Mouse (Mus musculus): ENCODE data around the gene Ppp1r1b. TPM values are rescaled to one million over a fixed set of nuclear protein-coding genes. Genes with fewer than 3 reads are reported as not detected.
A peak's percentile ranks its signal among the peaks of the same experiment; 100 is the strongest.
"Not testable (repeated sequence)": the region's sequence is repeated elsewhere in the genome, so short reads cannot be mapped to it uniquely, and the experiment has no call there.

Ppp1r1b gene
- polyA plus RNA-seq, 1 experiment from 2014 or later = 0.18 TPM

GRCm38 (mm10) chr11:98377787-98378186 is 29.6 kb downstream of the Ppp1r1b start:
- H3K4me1 ChIP-seq (replicated peaks) = no peaks in the 10 kb centered on the region
- ATAC-seq (ENCODE audit: insufficient number of reproducible peaks, insufficient read depth, low FRiP score, low TSS enrichment, low read depth) = no peak
- WGBS = 86% methylated on average over 11 of the region's 11 CpGs
- H3K36me3 ChIP-seq = peaks cover 82% of the 10 kb centered on the region
- no peak overlapping the region for H3K4me3 ChIP-seq (replicated peaks)
- H3K27me3 ChIP-seq = no peaks in the 10 kb centered on the region; the same call in 1 of the 2 replicates
- H3K4me2 ChIP-seq = no peak overlapping the region
- no peak overlapping the region for H3K9ac ChIP-seq (replicated peaks)
- no peaks in the 10 kb centered on the region for H3K9me3 ChIP-seq
- no peak overlapping the region for H3K27ac ChIP-seq

GRCm38 (mm10) chr11:98379379-98379778 is 31.2 kb downstream of the Ppp1r1b start:
- peaks cover 67% of the 10 kb centered on the region for H3K36me3 ChIP-seq
- 86% methylated on average over 7 of the region's 7 CpGs for WGBS
- H3K4me1 ChIP-seq (replicated peaks) = no peaks in the 10 kb centered on the region; the same call in 1 of the 2 replicates
- H3K27me3 ChIP-seq = peaks cover 16% of the 10 kb centered on the region
- no peak for ATAC-seq (ENCODE audit: insufficient number of reproducible peaks, insufficient read depth, low FRiP score, low TSS enrichment, low read depth)
- H3K4me2 ChIP-seq = no peak overlapping the region
- H3K4me3 ChIP-seq (replicated peaks) = no peak overlapping the region
- no peak overlapping the region for H3K27ac ChIP-seq
- no peak overlapping the region for H3K9ac ChIP-seq (replicated peaks)
- no peaks in the 10 kb centered on the region for H3K9me3 ChIP-seq

- no peak overlapping the region for H3K27ac ChIP-seq
- WGBS = 82% methylated on average over 6 of the region's 6 CpGs
- no peak overlapping the region for H3K9ac ChIP-seq (replicated peaks)
- no peak overlapping the region for H3K4me3 ChIP-seq (replicated peaks)
- peaks cover 23% of the 10 kb centered on the region for H3K27me3 ChIP-seq
- ATAC-seq (ENCODE audit: insufficient number of reproducible peaks, insufficient read depth, low FRiP score, low TSS enrichment, low read depth) = no peak
- H3K4me2 ChIP-seq = no peak overlapping the region
- H3K36me3 ChIP-seq = peaks cover 59% of the 10 kb centered on the region
- no peaks in the 10 kb centered on the region; the same call in 1 of the 2 replicates for H3K4me1 ChIP-seq (replicated peaks)
- no peaks in the 10 kb centered on the region for H3K9me3 ChIP-seq
These were observed 31.9 kb downstream of the Ppp1r1b start for GRCm38 (mm10) chr11:98380106-98380505.

- Histone ChIP-seq H3K9ac (replicated peaks) (no peak overlapping the region), H3K27ac (no peak overlapping the region), H3K9me3 (no peaks in the 10 kb centered on the region), H3K36me3 (peaks cover 44% of the 10 kb centered on the region), H3K4me2 (no peak overlapping the region), H3K27me3 (peaks cover 38% of the 10 kb centered on the region), H3K4me1 (replicated peaks) (peaks cover 4% of the 10 kb centered on the region), H3K4me3 (replicated peaks) (no peak overlapping the region)
- WGBS = 87% methylated on average over 2 of the region's 2 CpGs
- ATAC-seq (ENCODE audit: insufficient number of reproducible peaks, insufficient read depth, low FRiP score, low TSS enrichment, low read depth) = no peak
These were observed 33.4 kb downstream of the Ppp1r1b start for GRCm38 (mm10) chr11:98381651-98382050.

GRCm38 (mm10) chr11:98382405-98382804 is 34.2 kb downstream of the Ppp1r1b start:
- H3K27me3 ChIP-seq = peaks cover 46% of the 10 kb centered on the region
- 34% methylated on average over 2 of the region's 2 CpGs for WGBS
- not testable (repeated sequence) for H3K27ac ChIP-seq; H3K4me3 ChIP-seq (replicated peaks); H3K9me3 ChIP-seq; ATAC-seq (ENCODE audit: insufficient number of reproducible peaks, insufficient read depth, low FRiP score, low TSS enrichment, low read depth); H3K9ac ChIP-seq (replicated peaks); H3K4me2 ChIP-seq; H3K4me1 ChIP-seq (replicated peaks)
- H3K36me3 ChIP-seq = peaks cover 36% of the 10 kb centered on the region

- no peak within 1 kb of the TSS; the same call in 1 of the 2 replicates for H3K9ac ChIP-seq (replicated peaks)
- H3K27ac ChIP-seq = no peak within 1 kb of the TSS
- H3K4me2 ChIP-seq = no peak within 1 kb of the TSS
- ATAC-seq (ENCODE audit: insufficient number of reproducible peaks, insufficient read depth, low FRiP score, low TSS enrichment, low read depth) = no peak
- H3K4me3 ChIP-seq (replicated peaks) = no peak within 1 kb of the TSS
- peaks cover 26% of the 10 kb centered on the region for H3K36me3 ChIP-seq
- 56% methylated on average over 14 of the region's 14 CpGs for WGBS
- H3K27me3 ChIP-seq = peaks cover 56% of the 10 kb centered on the region
- no peaks in the 10 kb centered on the region for H3K9me3 ChIP-seq
- H3K4me1 ChIP-seq (replicated peaks) = peaks cover 6% of the 10 kb centered on the region
These were observed 35.2 kb downstream of the Ppp1r1b start, which contains the start of gene Tcap for GRCm38 (mm10) chr11:98383261-98384030. Gene Tcap, plus strand, starts transcription at chr11:98383811.

- Histone ChIP-seq H3K27me3 (peaks cover 64% of the 10 kb centered on the region), H3K36me3 (peaks cover 18% of the 10 kb centered on the region), H3K4me1 (replicated peaks) (peaks cover 6% of the 10 kb centered on the region), H3K9me3 (no peaks in the 10 kb centered on the region), H3K9ac (replicated peaks) (no peak overlapping the region), H3K27ac (no peak overlapping the region), H3K4me2 (no peak overlapping the region), H3K4me3 (replicated peaks) (no peak overlapping the region)
- 74% methylated on average over 20 of the region's 20 CpGs for WGBS
- ATAC-seq (ENCODE audit: insufficient number of reproducible peaks, insufficient read depth, low FRiP score, low TSS enrichment, low read depth) = no peak
These were observed 36.0 kb downstream of the Ppp1r1b start for GRCm38 (mm10) chr11:98384216-98384615.

GRCm38 (mm10) chr11:98384721-98385637 is 36.8 kb downstream of the Ppp1r1b start:
- Histone ChIP-seq H3K4me1 (replicated peaks) (peaks cover 6% of the 10 kb centered on the region), H3K36me3 (peaks cover 11% of the 10 kb centered on the region), H3K9me3 (no peaks in the 10 kb centered on the region), H3K27me3 (peaks cover 72% of the 10 kb centered on the region), H3K4me3 (replicated peaks) (no peak overlapping the region), H3K4me2 (no peak overlapping the region), H3K9ac (replicated peaks) (no peak overlapping the region), H3K27ac (no peak overlapping the region)
- WGBS = 69% methylated on average over 8 of the region's 8 CpGs
- ATAC-seq (ENCODE audit: insufficient number of reproducible peaks, insufficient read depth, low FRiP score, low TSS enrichment, low read depth) = no peak

- H3K4me3 ChIP-seq (replicated peaks) = peak within 1 kb of the TSS; percentile 19
- H3K4me1 ChIP-seq (replicated peaks) = peaks cover 6% of the 10 kb centered on the region
- H3K36me3 ChIP-seq = peaks cover 1% of the 10 kb centered on the region; the same call in 1 of the 2 replicates
- H3K27me3 ChIP-seq = peaks cover 81% of the 10 kb centered on the region
- H3K9ac ChIP-seq (replicated peaks) = peak within 1 kb of the TSS; percentile 23; the same call in 1 of the 2 replicates
- no peak within 1 kb of the TSS for H3K27ac ChIP-seq
- ATAC-seq (ENCODE audit: insufficient number of reproducible peaks, insufficient read depth, low FRiP score, low TSS enrichment, low read depth) = no peak
- peak within 1 kb of the TSS; percentile 37 for H3K4me2 ChIP-seq
- H3K9me3 ChIP-seq = no peaks in the 10 kb centered on the region
- WGBS = 49% methylated on average over 25 of the region's 25 CpGs
These were observed 37.7 kb downstream of the Ppp1r1b start, which contains the start of gene Pnmt for GRCm38 (mm10) chr11:98385638-98386585. Gene Pnmt, plus strand, starts transcription at chr11:98386450.

- no peak for ATAC-seq (ENCODE audit: insufficient number of reproducible peaks, insufficient read depth, low FRiP score, low TSS enrichment, low read depth)
- peaks cover 6% of the 10 kb centered on the region for H3K4me1 ChIP-seq (replicated peaks)
- peaks cover 88% of the 10 kb centered on the region for H3K27me3 ChIP-seq
- H3K9ac ChIP-seq (replicated peaks) = peak overlapping the region; percentile 23; the same call in 1 of the 2 replicates
- no peaks in the 10 kb centered on the region for H3K9me3 ChIP-seq
- H3K4me2 ChIP-seq = peak overlapping the region; percentile 37
- no peak overlapping the region for H3K27ac ChIP-seq
- 11% methylated on average over 24 of the region's 24 CpGs for WGBS
- H3K36me3 ChIP-seq = no peaks in the 10 kb centered on the region; the same call in 1 of the 2 replicates
- H3K4me3 ChIP-seq (replicated peaks) = peak overlapping the region; percentile 19
These were observed 38.4 kb downstream of the Ppp1r1b start for GRCm38 (mm10) chr11:98386596-98386995.
